17 mouse cellular contexts compared by ENCODE assay signal in the genomic region with DNA sequence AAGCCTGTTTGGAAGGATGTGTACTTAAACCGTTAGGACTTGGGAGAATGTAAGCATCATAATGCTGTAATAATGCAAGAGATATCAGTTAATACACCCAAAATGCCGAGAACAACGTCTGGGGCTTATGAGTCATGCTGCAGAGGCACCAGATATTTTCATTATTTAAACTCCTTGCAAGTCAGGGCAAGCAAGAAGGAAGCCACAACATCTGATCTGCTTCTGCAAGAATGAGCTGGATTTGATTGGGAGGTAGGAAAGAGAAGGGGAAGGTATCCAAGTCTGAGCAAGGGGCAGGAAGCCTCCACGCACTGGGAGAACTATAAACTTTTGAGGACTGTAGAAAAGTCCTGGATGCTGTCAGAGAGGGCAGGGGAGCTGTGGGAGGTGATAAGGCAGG.
DNase-seq lines count a peak whose midpoint lies in the region; ATAC-seq and TF ChIP-seq lines count a peak whose summit lies in the region.
"Had no signal": no experiment of that assay in that cellular context is flagged by ENCODE, and none has a peak within 500 bp of the region (broad histone marks: within the 10 kb centered on the region; RNA-seq: fewer than 3 reads in every experiment).

No protein-coding gene starts in this region.

- H3K9me3 ChIP-seq in forebrain, embryonic 10.5 days = no peaks in the 10 kb centered on the region
- H3K9me3 ChIP-seq in forebrain, embryonic 14.5 days (replicated peaks; ENCODE audit: control insufficient read depth, low read length) = no peaks in the 10 kb centered on the region
- H3K9me3 ChIP-seq in intestine, embryonic 14.5 days (ENCODE audit: control insufficient read depth, low read length) = no peaks in the 10 kb centered on the region
- H3K9me3 ChIP-seq in intestine, embryonic 16.5 days (ENCODE audit: control insufficient read depth, low read length) = no peaks in the 10 kb centered on the region
- no peaks in the 10 kb centered on the region for H3K9me3 ChIP-seq in stomach, postnatal 0 days (ENCODE audit: control insufficient read depth, low read length)
- H3K9me3 ChIP-seq in forebrain, embryonic 16.5 days (ENCODE audit: control insufficient read depth, low read length) = no peaks in the 10 kb centered on the region
- H3K9me3 ChIP-seq: hindbrain, embryonic 15.5 days; kidney, embryonic 15.5 days; neural tube, embryonic 12.5 days had no signal

- TF ChIP-seq EP300 in stomach, postnatal 0 days (optimal IDR thresholded peaks at IDR 0.05) = no peak

- no peak; the same call in 1 of the 2 replicates for TF ChIP-seq POLR2A in embryonic fibroblast, embryonic 13.5 days (IDR thresholded peaks at IDR 0.05; ENCODE audit: low read depth, low read length)

- no peak overlapping the region for H3K4me3 ChIP-seq in forebrain, embryonic 10.5 days
- no peak overlapping the region for H3K4me3 ChIP-seq in forebrain, embryonic 14.5 days (ENCODE audit: low read depth, low read length)
- no peak overlapping the region for H3K4me3 ChIP-seq in intestine, embryonic 14.5 days (ENCODE audit: low read depth, low read length)
- H3K4me3 ChIP-seq in intestine, embryonic 16.5 days (ENCODE audit: low read length) = no peak overlapping the region
- H3K4me3 ChIP-seq in embryonic fibroblast, embryonic 13.5 days (ENCODE audit: insufficient read depth, low read length) = no peak overlapping the region
- no peak overlapping the region for H3K4me3 ChIP-seq in stomach, postnatal 0 days (ENCODE audit: low read depth, low read length)
- H3K4me3 ChIP-seq in forebrain, embryonic 16.5 days (replicated peaks; ENCODE audit: low read length) = no peak overlapping the region
- H3K4me3 ChIP-seq: hindbrain, embryonic 15.5 days; kidney, embryonic 15.5 days; neural tube, embryonic 12.5 days had no signal

- 0 out of 2 replicates have a peak overlapping the region, but pooled peaks have one; percentile 77 for H3K27ac ChIP-seq in forebrain, embryonic 10.5 days
- H3K27ac ChIP-seq in forebrain, embryonic 14.5 days (ENCODE audit: low read depth, low read length) = no peak overlapping the region
- peak overlapping the region; percentile 38; the same call in 1 of the 2 replicates for H3K27ac ChIP-seq in intestine, embryonic 14.5 days (ENCODE audit: low read depth)
- H3K27ac ChIP-seq in intestine, embryonic 16.5 days (ENCODE audit: low read length) = no peak overlapping the region
- H3K27ac ChIP-seq in embryonic fibroblast, embryonic 13.5 days (ENCODE audit: insufficient read depth, low read length) = peak overlapping the region; percentile 98
- H3K27ac ChIP-seq in stomach, postnatal 0 days (replicated peaks) = 0 out of 2 replicates have a peak overlapping the region, but pooled peaks have one; percentile 0
- no peak overlapping the region for H3K27ac ChIP-seq in forebrain, embryonic 16.5 days (ENCODE audit: low read length)
- H3K27ac ChIP-seq: hindbrain, embryonic 15.5 days; kidney, embryonic 15.5 days; neural tube, embryonic 12.5 days had no signal

- DNase-seq in forebrain, embryonic 10.5 days (ENCODE audit: extremely low spot score, low spot score) = no peak
- DNase-seq in forebrain, embryonic 14.5 days (ENCODE audit: low spot score) = no peak
- no peak for DNase-seq in intestine, embryonic 14.5 days (ENCODE audit: low spot score)
- no peak for DNase-seq in stomach, postnatal 0 days (ENCODE audit: low spot score)
- no peak for DNase-seq in adrenal gland, postnatal 14 days
- DNase-seq: adrenal gland, postnatal 25 days; cerebellum, postnatal 10 days; lung, postnatal 36 days; midbrain, embryonic 14.5 days; right cerebral cortex, postnatal 4 days; thymus, postnatal 14 days had no signal

- WGBS in forebrain, embryonic 10.5 days = 78% methylated on average over 4 of the region's 4 CpGs
- WGBS in forebrain, embryonic 14.5 days = 75% methylated on average over 4 of the region's 4 CpGs
- 30% methylated on average over 4 of the region's 4 CpGs for WGBS in intestine, embryonic 14.5 days
- 29% methylated on average over 4 of the region's 4 CpGs for WGBS in intestine, embryonic 16.5 days
- 15% methylated on average over 4 of the region's 4 CpGs for WGBS in stomach, postnatal 0 days
- WGBS in forebrain, embryonic 16.5 days = 72% methylated on average over 4 of the region's 4 CpGs

- H3K4me2 ChIP-seq in forebrain, embryonic 14.5 days (ENCODE audit: low read length) = no peak overlapping the region
- H3K4me2 ChIP-seq in intestine, embryonic 14.5 days (ENCODE audit: low read length) = no peak overlapping the region
- no peak overlapping the region for H3K4me2 ChIP-seq in intestine, embryonic 16.5 days (ENCODE audit: low read depth, low read length)
- H3K4me2 ChIP-seq in stomach, postnatal 0 days (replicated peaks; ENCODE audit: low read depth) = no peak overlapping the region
- H3K4me2 ChIP-seq in forebrain, embryonic 16.5 days (ENCODE audit: low read length) = no peak overlapping the region
- H3K4me2 ChIP-seq: hindbrain, embryonic 15.5 days; kidney, embryonic 15.5 days; neural tube, embryonic 12.5 days had no signal

- H3K36me3 ChIP-seq in forebrain, embryonic 10.5 days (replicated peaks) = no peaks in the 10 kb centered on the region
- no peaks in the 10 kb centered on the region for H3K36me3 ChIP-seq in forebrain, embryonic 14.5 days (ENCODE audit: control insufficient read depth, insufficient read depth, low read length)
- no peaks in the 10 kb centered on the region for H3K36me3 ChIP-seq in intestine, embryonic 14.5 days (ENCODE audit: control insufficient read depth, insufficient read depth, low read length)
- H3K36me3 ChIP-seq in intestine, embryonic 16.5 days (ENCODE audit: control insufficient read depth, insufficient read depth, low read length) = no peaks in the 10 kb centered on the region
- no peaks in the 10 kb centered on the region for H3K36me3 ChIP-seq in stomach, postnatal 0 days (ENCODE audit: control insufficient read depth, insufficient read depth, low read length)
- no peaks in the 10 kb centered on the region for H3K36me3 ChIP-seq in forebrain, embryonic 16.5 days (ENCODE audit: control insufficient read depth, insufficient read depth)
- H3K36me3 ChIP-seq: hindbrain, embryonic 15.5 days; kidney, embryonic 15.5 days; neural tube, embryonic 12.5 days had no signal

- H3K9ac ChIP-seq in forebrain, embryonic 14.5 days (ENCODE audit: low read length) = no peak overlapping the region
- no peak overlapping the region for H3K9ac ChIP-seq in intestine, embryonic 14.5 days (ENCODE audit: low read length)
- no peak overlapping the region for H3K9ac ChIP-seq in intestine, embryonic 16.5 days (ENCODE audit: low read depth, low read length)
- H3K9ac ChIP-seq in stomach, postnatal 0 days (ENCODE audit: low read length) = no peak overlapping the region
- H3K9ac ChIP-seq in forebrain, embryonic 16.5 days (replicated peaks; ENCODE audit: low read depth, low read length) = no peak overlapping the region
- H3K9ac ChIP-seq: hindbrain, embryonic 15.5 days; kidney, embryonic 15.5 days; neural tube, embryonic 12.5 days had no signal

- no peak for ATAC-seq in forebrain, embryonic 14.5 days
- no peak for ATAC-seq in intestine, embryonic 14.5 days (replicated peaks; ENCODE audit: low FRiP score, low TSS enrichment, low read depth)
- no peak for ATAC-seq in intestine, embryonic 16.5 days
- no peak for ATAC-seq in stomach, postnatal 0 days (ENCODE audit: low FRiP score, low TSS enrichment)
- no peak for ATAC-seq in forebrain, embryonic 16.5 days

- no peaks in the 10 kb centered on the region for H3K27me3 ChIP-seq in forebrain, embryonic 10.5 days (ENCODE audit: poor library complexity, severe bottlenecking)
- H3K27me3 ChIP-seq in forebrain, embryonic 14.5 days (replicated peaks; ENCODE audit: control insufficient read depth, insufficient read depth, low read length) = no peaks in the 10 kb centered on the region
- H3K27me3 ChIP-seq in intestine, embryonic 14.5 days (replicated peaks; ENCODE audit: control insufficient read depth, insufficient read depth, low read length) = no peaks in the 10 kb centered on the region
- no peaks in the 10 kb centered on the region for H3K27me3 ChIP-seq in intestine, embryonic 16.5 days (replicated peaks; ENCODE audit: control insufficient read depth, insufficient read depth, low read length)
- H3K27me3 ChIP-seq in stomach, postnatal 0 days (ENCODE audit: control insufficient read depth, insufficient read depth, low read length) = no peaks in the 10 kb centered on the region
- H3K27me3 ChIP-seq in forebrain, embryonic 16.5 days (replicated peaks; ENCODE audit: control insufficient read depth, insufficient read depth, low read length) = no peaks in the 10 kb centered on the region
- H3K27me3 ChIP-seq: hindbrain, embryonic 15.5 days; kidney, embryonic 15.5 days; neural tube, embryonic 12.5 days had no signal

- TF ChIP-seq CTCF in embryonic fibroblast, embryonic 13.5 days (IDR thresholded peaks at IDR 0.05; ENCODE audit: borderline replicate concordance, insufficient read depth, low read length) = no peak
- no peak for TF ChIP-seq CTCF in stomach, postnatal 0 days (IDR thresholded peaks at IDR 0.05; ENCODE audit: low read depth)

- H3K4me1 ChIP-seq in forebrain, embryonic 10.5 days = peaks cover 87% of the 10 kb centered on the region
- H3K4me1 ChIP-seq in forebrain, embryonic 14.5 days (ENCODE audit: control insufficient read depth, insufficient read depth, low read length) = peaks cover 13% of the 10 kb centered on the region
- H3K4me1 ChIP-seq in intestine, embryonic 14.5 days (replicated peaks; ENCODE audit: control insufficient read depth, insufficient read depth, low read length) = peaks cover 21% of the 10 kb centered on the region
- H3K4me1 ChIP-seq in intestine, embryonic 16.5 days (ENCODE audit: control insufficient read depth, insufficient read depth, low read length) = peaks cover 24% of the 10 kb centered on the region
- H3K4me1 ChIP-seq in embryonic fibroblast, embryonic 13.5 days (ENCODE audit: control insufficient read depth, insufficient read depth, low read length) = peaks cover 36% of the 10 kb centered on the region
- H3K4me1 ChIP-seq in stomach, postnatal 0 days (replicated peaks; ENCODE audit: control insufficient read depth, insufficient read depth) = peaks cover 6% of the 10 kb centered on the region; the same call in 1 of the 2 replicates
- H3K4me1 ChIP-seq in forebrain, embryonic 16.5 days (replicated peaks; ENCODE audit: control insufficient read depth, insufficient read depth, low read length) = peaks cover 9% of the 10 kb centered on the region; the same call in 1 of the 2 replicates

Comparison
In these comparisons a context has a peak if more than half of its experiments do, and no peak if none do; other contexts are left out.
1. H3K27ac ChIP-seq: peak in forebrain, embryonic 10.5 days (single experiment), intestine, embryonic 14.5 days (single experiment), embryonic fibroblast, embryonic 13.5 days (single experiment) and stomach, postnatal 0 days (single experiment); none in forebrain, embryonic 14.5 days (single experiment), intestine, embryonic 16.5 days (single experiment) and forebrain, embryonic 16.5 days (single experiment).